Mouse (Mus musculus) activated CD4-positive, CD25-positive, alpha-beta regulatory T cell, adult 4 months (primary cell): ENCODE measurements at regions not wholly inside any gene's neighbourhood (a gene's known extent, or its start where the extent isn't known, plus 50 kb on each side); places are given as distances from the start of the nearest gene placed in this dataset.
A peak's percentile ranks its signal among the peaks of the same experiment; 100 is the strongest.

Experiments
- ATAC-seq: one replicate; pipeline ENCODE4 v1.8.0; 2017

- no peak for ATAC-seq
Observed at GRCm38 (mm10) chr9:85449493-85449892, 122.3 kb upstream of the Tent5a start.

GRCm38 (mm10) chr9:85442761-85443505, 115.8 kb upstream of the Tent5a start:
- ATAC-seq: no peak

GRCm38 (mm10) chr9:85439664-85440063, 112.5 kb upstream of the Tent5a start:
- no peak for ATAC-seq

- ATAC-seq: no peak
Observed at GRCm38 (mm10) chr9:85432220-85432619, 105.1 kb upstream of the Tent5a start.

GRCm38 (mm10) chr9:85426809-85427208, 99.7 kb upstream of the Tent5a start:
- ATAC-seq: no peak

- no peak for ATAC-seq
Observed at GRCm38 (mm10) chr9:85423908-85424307, 96.8 kb upstream of the Tent5a start.

- peak; percentile 28 for ATAC-seq
Observed at GRCm38 (mm10) chr9:85414391-85414790, 87.2 kb upstream of the Tent5a start.

GRCm38 (mm10) chr9:85413813-85414212, 86.7 kb upstream of the Tent5a start:
- ATAC-seq: peak; percentile 89

GRCm38 (mm10) chr9:85410643-85411296, 83.6 kb upstream of the Tent5a start:
- peak; percentile 27 for ATAC-seq

GRCm38 (mm10) chr9:85409974-85410506, 82.9 kb upstream of the Tent5a start:
- ATAC-seq: no peak

GRCm38 (mm10) chr9:85408461-85408860, 81.3 kb upstream of the Tent5a start:
- ATAC-seq: no peak

- ATAC-seq: no peak
Observed at GRCm38 (mm10) chr9:85407592-85407991, 80.4 kb upstream of the Tent5a start.

GRCm38 (mm10) chr9:85401736-85402135, 74.6 kb upstream of the Tent5a start:
- ATAC-seq: no peak

- ATAC-seq: no peak
Observed at GRCm38 (mm10) chr9:85400600-85401313, 73.6 kb upstream of the Tent5a start.

- no peak for ATAC-seq
Observed at GRCm38 (mm10) chr9:85394975-85395374, 67.8 kb upstream of the Tent5a start.

- no peak for ATAC-seq
Observed at GRCm38 (mm10) chr9:85391283-85391682, 64.1 kb upstream of the Tent5a start.

- ATAC-seq: no peak
Observed at GRCm38 (mm10) chr9:85388775-85389393, 61.7 kb upstream of the Tent5a start.

GRCm38 (mm10) chr9:85382413-85382812, 55.3 kb upstream of the Tent5a start:
- ATAC-seq: no peak

- no peak for ATAC-seq
Observed at GRCm38 (mm10) chr9:85380756-85381155, 53.6 kb upstream of the Tent5a start.

- ATAC-seq: no peak
Observed at GRCm38 (mm10) chr9:85379135-85379534, 52.0 kb upstream of the Tent5a start.
